Mouse (Mus musculus) neural tube, embryonic 15.5 days (tissue): ENCODE measurements around the gene Klra2. TPM values are rescaled to one million over a fixed set of nuclear protein-coding genes. Genes with fewer than 3 reads are reported as not detected.
"Not testable (repeated sequence)": the region's sequence is repeated elsewhere in the genome, so short reads cannot be mapped to it uniquely, and the experiment has no call there.

Source experiments
- ATAC-seq: fragments of 200-750 bp; cut with Nextera tagmentation; 2 replicates; pipeline ENCODE4 v1.8.0; 2017; ENCODE audit warnings: mild to moderate bottlenecking, moderate TSS enrichment, moderate library complexity; ENCODE audit not compliant: low FRiP score
- H3K27ac ChIP-seq: fragments of 300-500 bp; sonication (generic); replicated peaks from 2 replicates; pipeline ENCODE4 v1.5.1; 2015; ENCODE audit warnings: mild to moderate bottlenecking, inconsistent platforms
- H3K27me3 ChIP-seq: fragments of 300-500 bp; sonication (generic); replicated peaks from 2 replicates; pipeline ENCODE4 v1.6.1; 2015; ENCODE audit warnings: inconsistent platforms
- H3K36me3 ChIP-seq: fragments of 300-500 bp; sonication (generic); 2 replicates; pipeline ENCODE4 v1.6.1; 2015; ENCODE audit warnings: inconsistent platforms
- H3K4me1 ChIP-seq: fragments of 300-500 bp; sonication (generic); 2 replicates; pipeline ENCODE4 v1.6.1; 2015; ENCODE audit warnings: inconsistent platforms
- H3K4me2 ChIP-seq: fragments of 300-500 bp; sonication (generic); 2 replicates; pipeline ENCODE4 v1.6.1; 2015; ENCODE audit warnings: inconsistent platforms, mild to moderate bottlenecking, moderate library complexity
- H3K4me3 ChIP-seq: fragments of 300-500 bp; sonication (generic); replicated peaks from 2 replicates; pipeline ENCODE4 v1.5.1; 2015; ENCODE audit warnings: mild to moderate bottlenecking, inconsistent platforms
- H3K9ac ChIP-seq: fragments of 300-500 bp; sonication (generic); replicated peaks from 2 replicates; pipeline ENCODE4 v1.6.1; 2015; ENCODE audit warnings: mild to moderate bottlenecking, inconsistent platforms
- H3K9me3 ChIP-seq: fragments of 300-500 bp; sonication (generic); replicated peaks from 2 replicates; pipeline ENCODE4 v1.6.1; 2016; ENCODE audit warnings: inconsistent platforms
- WGBS: fragments of 180-500 bp; shearing (Covaris S2); methylation state at CpG from one replicate; pipeline ENCODE4 v1.1.7; 2015; ENCODE audit warnings: mixed read lengths; 5-methylcytosine and 5-hydroxymethylcytosine counted together
- polyA plus RNA-seq: library from polyadenylated mRNA; unstranded; fragments of >200 nt; fragmentation: Nextera tagmentation; extraction: Ambion mirVana; gene quantifications from 2 replicates; pipeline ENCODE4 v1.2.1, GENCODE M21; 2015

The Klra2 gene
- polyA plus RNA-seq = not detected in 2 replicates

GRCm38 (mm10) chr6:131247206-131247605 lies at the start of gene Klra2:
Klra2 (minus strand) TSS chr6:131247362.
- H3K27me3 ChIP-seq = no peaks in the 10 kb centered on the region
- H3K4me1 ChIP-seq = no peaks in the 10 kb centered on the region
- no peak within 1 kb of the TSS for H3K9ac ChIP-seq
- H3K36me3 ChIP-seq = no peaks in the 10 kb centered on the region
- H3K27ac ChIP-seq = no peak within 1 kb of the TSS
- ATAC-seq = no peak
- 93% methylated on average over 2 of the region's 2 CpGs for WGBS
- no peak within 1 kb of the TSS for H3K4me2 ChIP-seq
- H3K4me3 ChIP-seq = no peak within 1 kb of the TSS
- 0 out of 2 replicates have a peak, but pooled peaks cover 6% of the 10 kb centered on the region for H3K9me3 ChIP-seq

DNA sequence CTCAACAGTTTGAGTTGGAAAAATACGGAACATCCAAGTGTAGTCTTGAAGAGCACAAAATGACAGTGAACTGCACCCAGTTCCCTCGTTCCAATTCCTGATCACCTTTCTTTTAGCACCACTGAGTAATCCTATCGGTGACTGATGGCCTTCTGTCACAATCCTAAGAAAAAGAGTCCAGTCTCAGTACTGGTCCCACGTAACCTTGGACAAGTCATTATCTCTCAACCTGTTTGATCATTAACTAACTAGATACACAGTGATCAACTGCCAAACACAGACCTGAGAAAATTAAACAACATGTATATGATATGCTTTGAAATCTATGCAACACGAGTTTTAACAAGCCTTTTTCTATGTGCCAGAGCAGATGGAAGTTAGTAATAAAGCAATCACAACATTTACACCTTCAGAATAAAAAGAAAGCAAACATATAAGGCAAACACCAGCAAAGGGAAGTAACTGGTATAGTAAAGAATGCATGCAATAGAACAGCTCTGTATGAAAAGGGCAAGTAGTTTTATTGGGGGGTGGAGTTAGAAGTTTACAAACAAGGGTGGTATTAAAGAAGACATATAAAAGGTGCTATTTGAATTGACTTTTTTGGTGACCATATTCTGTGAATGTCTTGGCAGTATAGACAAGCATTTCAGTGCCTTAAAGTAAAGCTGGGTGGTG lies 47.4 kb upstream of the Klra2 start:
- Histone ChIP-seq H3K4me3 (no peak overlapping the region), H3K27me3 (no peaks in the 10 kb centered on the region), H3K27ac (no peak overlapping the region), H3K9ac (no peak overlapping the region), H3K9me3 (no peaks in the 10 kb centered on the region), H3K4me2 (no peak overlapping the region), H3K36me3 (no peaks in the 10 kb centered on the region), H3K4me1 (peaks cover 17% of the 10 kb centered on the region)
- ATAC-seq = no peak
- WGBS = 88% methylated on average over 5 of the region's 5 CpGs

GRCm38 (mm10) chr6:131293916-131294315 lies 46.8 kb upstream of the Klra2 start:
- H3K9ac ChIP-seq = no peak overlapping the region
- 95% methylated on average over 5 of the region's 5 CpGs for WGBS
- no peaks in the 10 kb centered on the region for H3K27me3 ChIP-seq
- H3K9me3 ChIP-seq = no peaks in the 10 kb centered on the region
- no peak overlapping the region for H3K27ac ChIP-seq
- H3K36me3 ChIP-seq = no peaks in the 10 kb centered on the region
- no peak overlapping the region for H3K4me3 ChIP-seq
- no peak for ATAC-seq
- peak overlapping the region; percentile 69 for H3K4me2 ChIP-seq
- peaks cover 17% of the 10 kb centered on the region for H3K4me1 ChIP-seq

GRCm38 (mm10) chr6:131292991-131293788 lies 46.0 kb upstream of the Klra2 start, which contains the start of gene Magohb:
Magohb (minus strand) TSS chr6:131293244.
- H3K27ac ChIP-seq = peak within 1 kb of the TSS; percentile 81
- 2% methylated on average over 49 of the region's 51 CpGs for WGBS
- H3K4me2 ChIP-seq = peak within 1 kb of the TSS; percentile 69
- no peaks in the 10 kb centered on the region for H3K27me3 ChIP-seq
- peak within 1 kb of the TSS; percentile 67 for H3K9ac ChIP-seq
- peak within 1 kb of the TSS; percentile 71 for H3K4me3 ChIP-seq
- ATAC-seq = peak; percentile 93
- peaks cover 4% of the 10 kb centered on the region; the same call in 1 of the 2 replicates for H3K36me3 ChIP-seq
- peaks cover 17% of the 10 kb centered on the region for H3K4me1 ChIP-seq
- H3K9me3 ChIP-seq = no peaks in the 10 kb centered on the region

DNA sequence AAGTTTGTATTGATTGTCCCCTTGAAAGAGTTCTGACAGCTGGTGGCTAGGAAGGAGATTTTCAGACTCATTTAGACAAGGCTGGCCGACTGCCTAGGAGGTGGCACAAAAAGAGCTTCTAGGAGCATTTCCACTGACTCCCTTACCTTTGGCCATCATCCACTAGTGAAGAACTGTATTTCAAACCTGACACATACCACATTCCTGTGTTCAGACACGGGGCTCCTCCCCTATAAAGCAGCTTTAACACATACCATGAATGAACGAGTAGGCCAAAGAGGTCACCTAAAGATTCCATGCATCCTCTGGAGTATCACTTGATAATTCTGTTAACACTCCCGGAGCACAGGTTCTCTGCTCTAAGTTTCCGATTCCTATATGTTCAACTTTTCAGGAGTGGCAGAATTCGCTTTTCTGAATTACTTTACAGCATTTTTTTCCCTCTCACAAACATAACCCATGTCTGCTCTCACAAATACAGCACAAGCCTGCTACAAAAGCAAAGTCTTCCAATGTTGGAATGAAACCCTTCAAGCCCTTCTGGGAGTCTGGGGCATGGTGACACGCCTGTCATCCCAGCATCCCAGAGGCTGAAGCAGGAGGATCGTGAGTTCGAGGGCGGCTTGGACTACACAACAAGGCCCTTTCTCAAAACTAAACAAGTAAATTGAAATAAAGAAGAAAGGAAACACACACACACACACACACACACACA lies 45.3 kb upstream of the Klra2 start:
- Histone ChIP-seq H3K36me3 (peaks cover 8% of the 10 kb centered on the region; the same call in 1 of the 2 replicates), H3K27ac (peak overlapping the region; percentile 81)
- ATAC-seq = peak; percentile 49

DNA sequence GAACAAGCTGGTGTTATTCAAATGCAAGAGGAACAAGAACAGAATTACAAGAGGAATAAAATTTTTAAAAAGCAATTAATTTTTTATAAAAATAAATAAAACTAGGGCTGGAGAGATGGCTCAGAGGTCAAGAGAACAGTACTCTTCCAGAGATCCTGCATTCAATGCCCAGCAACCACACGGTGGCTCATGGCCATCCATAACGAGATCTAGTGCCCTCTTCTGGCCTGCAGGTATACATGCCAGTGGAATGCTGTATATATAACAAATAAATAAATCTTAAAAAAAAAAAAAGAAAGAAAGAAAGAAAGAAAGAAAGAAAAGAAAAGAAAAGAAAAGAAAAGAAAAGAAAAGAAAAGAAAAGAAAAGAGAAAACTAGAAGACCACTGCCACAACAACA lies 43.3 kb upstream of the Klra2 start:
- Histone ChIP-seq H3K36me3 (peaks cover 13% of the 10 kb centered on the region; the same call in 1 of the 2 replicates), H3K4me2 (no peak overlapping the region), H3K27ac (no peak overlapping the region), H3K27me3 (no peaks in the 10 kb centered on the region), H3K4me1 (peaks cover 17% of the 10 kb centered on the region), H3K9ac (no peak overlapping the region), H3K9me3 (no peaks in the 10 kb centered on the region), H3K4me3 (no peak overlapping the region)
- 25% methylated on average over 2 of the region's 2 CpGs for WGBS
- ATAC-seq = no peak

More for the DNA sequence above, 45.3 kb upstream of the Klra2 start:
- WGBS = 20% methylated on average over 10 of the region's 10 CpGs
- no peaks in the 10 kb centered on the region for H3K9me3 ChIP-seq
- H3K4me2 ChIP-seq = peak overlapping the region; percentile 69
- peak overlapping the region; percentile 71 for H3K4me3 ChIP-seq
- H3K27me3 ChIP-seq = no peaks in the 10 kb centered on the region
- H3K9ac ChIP-seq = peak overlapping the region; percentile 67
- peaks cover 17% of the 10 kb centered on the region for H3K4me1 ChIP-seq

GRCm38 (mm10) chr6:131278160-131278559 lies 31.0 kb upstream of the Klra2 start:
- H3K27me3 ChIP-seq, H3K9me3 ChIP-seq, H3K4me3 ChIP-seq, H3K27ac ChIP-seq, H3K4me1 ChIP-seq, ATAC-seq, H3K9ac ChIP-seq, H3K4me2 ChIP-seq: not testable (repeated sequence)
- 97% methylated on average over 2 of the region's 2 CpGs for WGBS
- peaks cover 26% of the 10 kb centered on the region for H3K36me3 ChIP-seq

DNA sequence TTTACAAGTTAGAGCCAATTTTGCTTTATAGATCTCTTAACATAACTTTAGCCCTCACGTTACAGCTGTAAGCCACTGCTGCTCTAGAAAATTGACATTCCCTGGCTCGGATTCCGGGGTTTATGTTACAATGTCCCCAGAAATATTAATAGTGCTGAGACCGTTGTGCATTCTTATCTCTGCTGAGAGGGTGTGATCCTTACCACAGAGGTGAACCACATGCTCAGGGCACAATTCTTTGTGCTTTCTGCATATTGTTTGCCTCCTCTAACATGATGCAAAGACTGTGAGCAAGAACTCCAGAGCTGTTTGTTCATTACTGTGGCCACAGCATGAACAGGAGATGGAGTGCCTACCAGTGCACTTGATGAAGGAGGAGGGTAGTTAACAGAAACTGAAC lies 29.5 kb upstream of the Klra2 start:
- Histone ChIP-seq H3K9me3 (no peaks in the 10 kb centered on the region), H3K36me3 (peaks cover 16% of the 10 kb centered on the region), H3K27ac (no peak overlapping the region), H3K4me1 (no peaks in the 10 kb centered on the region), H3K4me2 (no peak overlapping the region), H3K27me3 (no peaks in the 10 kb centered on the region), H3K4me3 (no peak overlapping the region), H3K9ac (no peak overlapping the region)
- 94% methylated on average over 4 of the region's 4 CpGs for WGBS
- no peak for ATAC-seq

DNA sequence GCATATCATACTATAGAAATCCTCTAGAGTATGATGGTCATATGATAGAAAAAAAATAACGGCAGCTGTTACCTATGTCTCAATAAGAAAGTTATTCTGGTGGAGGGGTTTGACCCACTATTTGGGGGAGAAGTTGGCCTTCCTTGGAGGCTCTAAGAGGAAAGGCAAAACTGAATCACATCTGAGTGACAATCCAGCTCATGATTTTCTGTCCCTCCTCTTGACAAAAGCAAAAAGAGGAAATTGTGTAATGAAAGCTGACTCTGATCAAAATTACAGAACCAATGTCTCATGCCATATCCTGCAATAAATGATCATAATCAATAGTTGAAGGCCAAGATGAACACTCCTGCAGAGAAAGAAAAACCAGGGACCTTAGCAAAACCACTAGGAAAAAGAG lies 25.1 kb upstream of the Klra2 start:
- no peaks in the 10 kb centered on the region for H3K4me1 ChIP-seq
- no peak overlapping the region for H3K4me2 ChIP-seq
- H3K4me3 ChIP-seq = no peak overlapping the region
- ATAC-seq = no peak
- H3K36me3 ChIP-seq = peaks cover 6% of the 10 kb centered on the region
- H3K9me3 ChIP-seq = no peaks in the 10 kb centered on the region
- 98% methylated on average over 1 of the region's 1 CpGs for WGBS
- no peaks in the 10 kb centered on the region for H3K27me3 ChIP-seq
- no peak overlapping the region for H3K9ac ChIP-seq
- no peak overlapping the region for H3K27ac ChIP-seq

DNA sequence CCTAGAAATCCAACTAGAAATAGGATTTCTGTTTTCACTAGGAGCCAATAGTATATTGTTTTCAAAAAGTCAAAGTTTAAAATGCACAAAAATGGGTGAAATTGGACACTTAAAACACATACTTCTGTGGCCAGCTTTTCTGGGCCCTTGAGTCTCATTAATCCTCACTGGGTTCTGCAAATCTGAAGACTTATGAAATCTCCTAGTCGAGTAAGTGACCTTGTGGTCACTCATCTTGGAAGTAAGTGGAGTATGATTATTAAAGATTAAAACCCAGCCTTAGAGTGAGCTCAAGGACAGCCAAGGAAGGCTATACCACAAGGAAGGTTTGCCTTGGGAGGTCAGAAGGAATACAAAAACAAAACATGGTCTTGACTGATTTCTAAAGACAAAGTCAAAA lies 23.1 kb upstream of the Klra2 start:
- no peaks in the 10 kb centered on the region for H3K9me3 ChIP-seq
- WGBS = 57% methylated on average over 1 of the region's 1 CpGs
- no peak overlapping the region for H3K27ac ChIP-seq

GRCm38 (mm10) chr6:131269599-131269998 lies 22.4 kb upstream of the Klra2 start:
- Histone ChIP-seq H3K9me3 (no peaks in the 10 kb centered on the region), H3K36me3 (no peaks in the 10 kb centered on the region), H3K4me2 (no peak overlapping the region), H3K9ac (no peak overlapping the region), H3K4me1 (no peaks in the 10 kb centered on the region), H3K27ac (no peak overlapping the region), H3K4me3 (no peak overlapping the region), H3K27me3 (no peaks in the 10 kb centered on the region)
- no peak for ATAC-seq
- 95% methylated on average over 2 of the region's 2 CpGs for WGBS

More for the DNA sequence above, 23.1 kb upstream of the Klra2 start:
- no peak overlapping the region for H3K9ac ChIP-seq
- H3K4me2 ChIP-seq = no peak overlapping the region
- H3K4me3 ChIP-seq = no peak overlapping the region
- H3K36me3 ChIP-seq = no peaks in the 10 kb centered on the region
- no peak for ATAC-seq
- H3K27me3 ChIP-seq = no peaks in the 10 kb centered on the region
- H3K4me1 ChIP-seq = no peaks in the 10 kb centered on the region
